Mouse (Mus musculus) embryonic facial prominence, embryonic 14.5 days (tissue): Measurements from ENCODE around the gene Ubqln1. TPM values are rescaled to one million over a fixed set of nuclear protein-coding genes. Genes with fewer than 3 reads are reported as not detected.
A peak's percentile ranks its signal among the peaks of the same experiment; 100 is the strongest.

ENCODE experiments used
- ATAC-seq: fragments of 200-750 bp; cut with Nextera tagmentation; 2 replicates; pipeline ENCODE4 v1.8.0; 2017; ENCODE audit warnings: low read depth, moderate number of reproducible peaks, moderate TSS enrichment
- DNase-seq: peaks from one replicate; pipeline ENCODE4 v3.0.0-alpha.2; 2015; ENCODE audit warnings: low spot score
- H3K27ac ChIP-seq: fragments of 300-500 bp; sonication (generic); replicated peaks from 2 replicates; pipeline ENCODE4 v1.5.1; 2014; ENCODE audit warnings: low read depth, mild to moderate bottlenecking, low read length, moderate library complexity
- H3K27me3 ChIP-seq: fragments of 300-500 bp; sonication (generic); replicated peaks from 2 replicates; pipeline ENCODE4 v1.6.1; 2014; ENCODE audit warnings: low read length; ENCODE audit not compliant: control insufficient read depth, insufficient read depth
- H3K36me3 ChIP-seq: fragments of 300-500 bp; sonication (generic); 2 replicates; pipeline ENCODE4 v1.6.1; 2014; ENCODE audit warnings: low read length, mixed read lengths; ENCODE audit not compliant: control insufficient read depth, insufficient read depth
- H3K4me1 ChIP-seq: fragments of 300-500 bp; sonication (generic); 2 replicates; pipeline ENCODE4 v1.6.1; 2014; ENCODE audit warnings: antibody characterized with exemption, low read length; ENCODE audit not compliant: control insufficient read depth, insufficient read depth
- H3K4me2 ChIP-seq: fragments of 300-500 bp; sonication (generic); 2 replicates; pipeline ENCODE4 v1.6.1; 2014; ENCODE audit warnings: low read depth, mild to moderate bottlenecking, low read length, moderate library complexity, mixed read lengths
- H3K4me3 ChIP-seq: fragments of 300-500 bp; sonication (generic); 2 replicates; pipeline ENCODE4 v1.5.1; 2014; ENCODE audit warnings: low read depth, mild to moderate bottlenecking, low read length
- H3K9ac ChIP-seq: fragments of 300-500 bp; sonication (generic); 2 replicates; pipeline ENCODE4 v1.6.1; 2014; ENCODE audit warnings: low read depth, mild to moderate bottlenecking, low read length, moderate library complexity, mixed read lengths
- H3K9me3 ChIP-seq: fragments of 300-500 bp; sonication (generic); 2 replicates; pipeline ENCODE4 v1.6.1; 2016; ENCODE audit warnings: low read length; ENCODE audit not compliant: control insufficient read depth
- WGBS: fragments of 180-500 bp; shearing (Covaris S2); extraction: QIAGEN DNeasy Blood & Tissue Kit; methylation state at CpG from one replicate; pipeline ENCODE4 v1.1.7; 2014; 5-methylcytosine and 5-hydroxymethylcytosine counted together
- polyA plus RNA-seq: library from polyadenylated mRNA; unstranded; fragments of >200 nt; fragmentation: Nextera tagmentation; extraction: Ambion mirVana; gene quantifications from 2 replicates; pipeline ENCODE4 v1.2.1, GENCODE M21; 2014

Gene Ubqln1
- polyA plus RNA-seq, 1 experiment from 2014 or later, result 91.9 TPM

DNA sequence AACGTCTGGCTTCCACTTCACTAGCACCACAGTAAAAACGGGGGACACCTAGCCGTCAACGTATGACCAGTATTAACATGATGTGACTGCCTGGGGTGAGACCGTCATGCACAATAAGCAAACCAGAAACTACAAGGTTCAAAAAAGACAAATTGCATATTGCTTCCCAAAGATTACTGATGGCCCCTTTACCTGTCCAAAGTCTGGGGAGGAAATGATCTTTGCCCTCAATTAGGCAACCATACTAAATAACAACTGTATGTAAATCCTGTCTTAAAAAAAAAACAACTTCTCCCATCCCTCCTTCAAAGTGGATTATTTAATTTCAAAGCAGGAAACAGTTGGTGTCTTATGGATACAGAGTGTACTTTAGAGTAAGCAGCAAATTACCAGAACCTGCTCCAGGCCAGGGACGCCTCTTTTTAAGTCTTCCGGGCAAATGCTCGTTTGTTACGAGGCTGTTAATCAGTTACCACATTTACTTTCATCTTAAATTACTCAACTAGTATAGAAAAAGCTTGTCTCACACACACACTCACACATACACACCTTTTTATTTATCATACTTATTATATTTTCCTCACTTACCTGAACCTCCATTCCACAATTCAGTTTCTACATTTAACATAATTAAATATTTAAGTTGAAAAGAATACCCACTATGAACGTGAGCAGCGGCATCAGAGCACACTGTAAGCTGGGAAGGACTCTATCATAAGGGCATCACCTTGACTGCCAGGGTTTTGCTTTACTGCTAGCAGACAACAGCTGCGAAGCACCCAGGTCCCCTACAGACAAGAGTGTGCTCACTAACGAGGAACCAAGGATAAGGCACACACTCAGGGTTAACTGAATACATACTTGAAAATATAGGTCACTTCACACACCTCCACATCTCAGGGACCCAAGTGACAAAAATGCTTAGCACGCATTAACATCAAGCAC is 33.6 kb downstream of the Ubqln1 start:
- WGBS, result 89% methylated on average over 14 of the region's 14 CpGs
- no peaks in the 10 kb centered on the region for H3K4me1 ChIP-seq
- ATAC-seq, result no peak
- H3K27me3 ChIP-seq, result no peaks in the 10 kb centered on the region
- no peak overlapping the region for H3K27ac ChIP-seq
- H3K9me3 ChIP-seq, result no peaks in the 10 kb centered on the region
- H3K36me3 ChIP-seq, result peaks cover 81% of the 10 kb centered on the region
- no peak overlapping the region for H3K4me3 ChIP-seq
- H3K9ac ChIP-seq, result no peak overlapping the region
- DNase-seq, result no peak
- no peak overlapping the region for H3K4me2 ChIP-seq

DNA sequence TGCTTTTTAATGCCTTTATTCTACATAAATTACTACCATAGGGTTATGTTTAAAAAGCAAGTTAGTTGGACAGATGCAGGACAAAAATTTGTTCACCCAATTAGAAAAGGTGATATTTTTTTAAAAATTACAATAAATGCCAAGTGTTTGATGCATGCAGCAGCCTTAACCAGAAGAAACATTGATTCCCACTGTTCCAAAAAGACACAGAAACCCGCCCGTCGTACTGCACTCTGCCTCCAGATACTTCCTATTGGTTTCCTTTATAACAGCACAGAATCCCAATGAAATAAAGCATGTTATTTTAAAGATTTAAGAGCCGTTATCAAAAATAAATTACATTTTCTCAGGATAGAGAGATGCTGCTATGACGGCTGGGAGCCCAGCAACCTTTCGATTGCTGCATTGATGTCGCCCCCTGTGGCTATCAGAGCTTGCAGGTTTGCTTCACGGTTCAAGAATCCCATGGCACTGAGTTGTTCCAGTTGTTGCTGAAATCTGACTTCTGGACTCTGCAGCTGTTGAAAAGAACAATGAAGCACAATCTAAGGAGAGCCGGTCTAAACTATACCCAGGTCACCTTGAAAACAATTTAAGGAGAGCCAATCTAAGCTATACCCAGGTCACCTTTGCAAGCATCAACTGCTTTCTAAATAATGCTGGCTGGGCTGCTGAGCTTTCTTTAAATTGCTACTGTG is 37.8 kb downstream of the Ubqln1 start:
- ATAC-seq (no peak), DNase-seq (no peak)
- no peak overlapping the region for H3K4me2 ChIP-seq
- no peaks in the 10 kb centered on the region for H3K4me1 ChIP-seq
- no peaks in the 10 kb centered on the region for H3K9me3 ChIP-seq
- H3K27me3 ChIP-seq, result no peaks in the 10 kb centered on the region
- peaks cover 92% of the 10 kb centered on the region for H3K36me3 ChIP-seq
- 87% methylated on average over 9 of the region's 9 CpGs for WGBS
- no peak overlapping the region for H3K9ac ChIP-seq
- no peak overlapping the region for H3K27ac ChIP-seq
- H3K4me3 ChIP-seq, result no peak overlapping the region

DNA sequence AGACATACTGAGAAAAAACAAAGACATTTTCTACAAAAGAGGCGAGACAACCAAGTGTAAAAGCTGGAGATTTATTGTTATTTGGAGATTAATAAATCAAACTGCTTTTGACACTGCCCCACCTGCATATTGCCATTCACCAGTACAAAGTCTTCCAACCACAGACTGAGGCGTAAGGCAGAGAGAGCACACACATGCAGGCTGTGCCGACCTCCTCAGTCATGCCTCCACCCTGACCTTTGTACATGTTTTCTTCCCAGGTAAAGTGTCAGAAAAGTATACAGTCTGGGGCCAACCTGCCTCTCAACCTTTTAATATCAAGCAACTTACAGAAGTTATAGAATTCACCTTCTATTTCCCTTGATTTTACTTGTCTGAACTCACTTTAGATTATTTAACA is 39.3 kb downstream of the Ubqln1 start:
- Histone ChIP-seq H3K4me2 (no peak overlapping the region), H3K9ac (no peak overlapping the region), H3K36me3 (peaks cover 87% of the 10 kb centered on the region), H3K9me3 (no peaks in the 10 kb centered on the region), H3K27ac (no peak overlapping the region), H3K4me3 (no peak overlapping the region), H3K27me3 (no peaks in the 10 kb centered on the region), H3K4me1 (no peaks in the 10 kb centered on the region)
- no peak for ATAC-seq
- WGBS, result 86% methylated on average over 3 of the region's 3 CpGs
- no peak for DNase-seq

DNA sequence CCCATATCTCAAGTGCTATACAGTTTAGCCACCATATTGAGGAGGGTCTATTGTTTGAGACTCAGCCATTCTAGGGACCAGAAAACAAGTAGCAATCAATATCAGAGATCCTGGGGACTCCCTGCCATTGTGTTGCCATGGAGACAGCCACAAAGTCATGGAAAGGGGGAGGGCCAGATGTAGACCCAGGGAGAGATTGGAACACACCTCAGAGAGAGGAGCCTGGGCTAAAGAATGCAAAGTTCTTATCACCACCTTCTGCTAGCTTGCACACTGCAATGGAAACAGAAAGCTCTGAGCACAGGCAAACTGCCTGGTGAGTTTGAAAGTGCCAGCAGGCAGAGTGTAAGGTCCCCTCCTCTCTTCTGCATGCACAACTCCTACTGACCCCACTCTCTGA is 47.3 kb downstream of the Ubqln1 start:
- Histone ChIP-seq H3K36me3 (peaks cover 35% of the 10 kb centered on the region), H3K9me3 (no peaks in the 10 kb centered on the region), H3K27ac (no peak overlapping the region), H3K4me3 (no peak overlapping the region), H3K27me3 (no peaks in the 10 kb centered on the region), H3K4me1 (no peaks in the 10 kb centered on the region), H3K9ac (no peak overlapping the region), H3K4me2 (no peak overlapping the region)
- ATAC-seq (no peak), DNase-seq (no peak)

DNA sequence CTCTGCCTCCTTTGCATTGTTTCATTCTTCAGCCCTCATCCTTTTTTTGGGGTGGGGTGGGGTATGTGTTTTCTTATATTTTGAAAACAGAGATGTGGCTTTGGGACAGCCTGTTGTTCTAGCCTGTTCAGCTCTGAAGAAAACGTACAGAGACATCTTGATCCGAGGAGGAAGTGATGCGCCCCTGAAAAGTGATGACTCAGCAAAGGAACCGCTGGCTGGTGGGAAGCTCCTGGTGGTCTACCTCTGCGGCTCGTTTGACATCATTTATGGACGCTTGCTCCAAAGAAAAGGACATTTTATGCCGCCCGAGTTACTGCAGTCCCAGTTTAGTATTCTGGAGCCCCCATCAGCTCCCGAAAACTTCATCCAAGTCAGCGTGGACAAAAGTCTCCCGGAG is 52.1 kb downstream of the Ubqln1 start:
- no peak for ATAC-seq
- Histone ChIP-seq H3K9me3 (no peaks in the 10 kb centered on the region), H3K9ac (no peak overlapping the region), H3K4me1 (no peaks in the 10 kb centered on the region), H3K27ac (no peak overlapping the region), H3K27me3 (no peaks in the 10 kb centered on the region), H3K4me2 (no peak overlapping the region), H3K36me3 (peaks cover 43% of the 10 kb centered on the region), H3K4me3 (no peak overlapping the region)
- 96% methylated on average over 12 of the region's 12 CpGs for WGBS
- DNase-seq, result no peak

DNA sequence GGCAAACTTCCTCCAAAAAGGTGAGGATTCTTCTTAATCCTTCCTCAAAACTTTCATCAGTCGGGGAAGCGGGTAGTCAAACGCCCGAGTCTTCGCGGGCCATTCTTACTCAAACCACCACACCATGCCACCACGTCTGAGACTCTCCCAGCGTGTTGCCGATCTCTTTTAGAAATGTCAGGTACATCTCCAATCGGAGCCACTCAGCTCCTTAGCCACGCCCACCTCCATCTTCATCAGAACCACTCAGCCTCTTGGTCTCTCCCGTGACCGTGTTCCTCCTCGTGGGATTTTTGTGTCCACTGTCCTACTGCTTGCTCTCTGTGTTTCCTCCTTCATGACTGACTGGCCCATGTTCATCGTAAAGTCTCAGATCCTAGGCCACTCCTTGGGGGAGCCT is 54.7 kb downstream of the Ubqln1 start:
- H3K9ac ChIP-seq, result no peak overlapping the region
- no peaks in the 10 kb centered on the region for H3K27me3 ChIP-seq
- no peaks in the 10 kb centered on the region for H3K4me1 ChIP-seq
- ATAC-seq (no peak), DNase-seq (no peak)
- WGBS, result 95% methylated on average over 15 of the region's 15 CpGs
- H3K4me3 ChIP-seq, result no peak overlapping the region
- no peaks in the 10 kb centered on the region for H3K9me3 ChIP-seq
- H3K4me2 ChIP-seq, result no peak overlapping the region
- no peak overlapping the region for H3K27ac ChIP-seq
- peaks cover 39% of the 10 kb centered on the region for H3K36me3 ChIP-seq

DNA sequence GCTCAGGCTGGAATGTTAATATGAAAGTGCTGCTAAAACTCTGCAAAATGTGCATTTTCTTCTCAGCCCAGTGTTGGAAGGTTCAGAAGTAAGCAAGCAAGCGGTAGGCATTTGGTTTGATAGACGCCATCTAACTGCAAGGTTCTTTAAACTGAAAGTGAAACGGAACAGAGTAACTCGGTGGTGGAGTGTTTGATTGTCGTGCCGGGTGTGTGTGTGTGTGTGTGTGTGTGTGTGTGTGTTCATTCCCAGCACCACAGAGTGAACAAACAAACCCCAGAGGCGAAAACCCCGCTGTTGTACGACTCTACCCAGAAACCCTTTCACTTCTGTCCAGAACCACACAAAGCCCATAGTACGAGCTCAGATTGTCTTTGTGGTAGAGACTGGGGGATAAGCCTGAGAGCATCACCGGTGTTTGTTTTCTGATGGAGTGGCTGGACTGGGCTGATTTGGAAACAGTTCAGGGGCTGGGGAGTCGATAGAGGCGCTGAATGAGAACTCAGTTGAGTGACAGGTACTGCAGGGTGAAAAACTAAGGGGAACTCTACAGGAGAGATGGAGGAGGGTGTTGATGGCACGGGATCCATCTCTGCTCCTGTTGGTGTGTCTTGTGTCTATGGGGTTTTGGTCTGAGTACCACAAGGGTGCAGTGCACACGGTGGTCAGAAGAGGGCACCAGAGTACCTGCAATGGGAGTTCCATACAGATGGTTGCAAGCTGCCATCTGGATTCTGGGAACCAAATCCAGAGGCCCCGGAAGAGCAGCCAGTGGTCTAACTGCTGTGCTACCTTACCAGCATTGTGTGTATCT is 57.1 kb downstream of the Ubqln1 start:
- Histone ChIP-seq H3K36me3 (peaks cover 31% of the 10 kb centered on the region), H3K4me3 (peak overlapping the region; percentile 69), H3K27ac (peak overlapping the region; percentile 71), H3K4me1 (no peaks in the 10 kb centered on the region), H3K27me3 (no peaks in the 10 kb centered on the region), H3K9me3 (0 out of 2 replicates have a peak, but pooled peaks cover 3% of the 10 kb centered on the region), H3K9ac (peak overlapping the region; percentile 70), H3K4me2 (peak overlapping the region; percentile 97)
- ATAC-seq (peak; percentile 64), DNase-seq (peak; percentile 90)
- 10% methylated on average over 16 of the region's 16 CpGs for WGBS

DNA sequence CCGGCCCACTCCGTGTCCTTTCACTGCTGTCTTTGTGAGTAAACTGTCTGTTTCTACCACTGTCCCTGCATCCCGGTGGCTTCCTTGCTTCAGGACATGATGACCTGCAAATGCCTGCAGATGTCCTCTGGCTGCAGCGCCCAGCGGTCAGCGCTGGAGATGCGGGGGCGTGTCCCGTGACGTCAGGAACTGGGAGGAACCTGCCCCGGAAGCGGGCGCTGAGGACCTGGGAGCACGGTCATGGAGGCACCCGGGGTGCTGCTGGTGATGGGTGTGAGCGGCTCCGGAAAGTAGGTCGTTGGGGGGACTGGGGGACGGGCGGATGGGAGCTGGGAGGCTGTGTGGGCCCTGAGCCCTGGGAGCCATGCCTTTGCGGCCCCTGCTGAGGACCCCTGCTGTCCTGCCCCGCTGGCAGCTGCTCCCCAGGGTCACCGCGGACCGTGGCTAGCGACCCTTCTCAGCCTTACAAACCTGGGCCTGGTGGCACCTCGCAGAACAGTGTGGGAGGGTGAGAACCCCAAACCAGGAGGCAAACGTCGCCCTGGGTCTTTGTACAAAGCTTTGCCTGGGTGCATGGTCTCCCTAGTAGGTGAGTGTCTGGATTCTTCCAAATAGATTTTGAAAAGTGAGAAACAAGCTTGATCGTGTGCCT is 57.9 kb downstream of the Ubqln1 start, which contains the start of gene Idnk:
TSS of gene Idnk (plus strand) at position 203 of the 652 bp plus-strand sequence.
- H3K4me2 ChIP-seq, result peak within 1 kb of the TSS; percentile 97
- H3K4me3 ChIP-seq, result peak within 1 kb of the TSS; percentile 69
- H3K4me1 ChIP-seq, result no peaks in the 10 kb centered on the region
- H3K36me3 ChIP-seq, result peaks cover 25% of the 10 kb centered on the region
- H3K27me3 ChIP-seq, result no peaks in the 10 kb centered on the region
- under 1% methylated on average over 23 of the region's 30 CpGs for WGBS
- ATAC-seq (peak; percentile 90), DNase-seq (peak; percentile 89)
- peak within 1 kb of the TSS; percentile 71 for H3K27ac ChIP-seq
- 0 out of 2 replicates have a peak, but pooled peaks cover 3% of the 10 kb centered on the region for H3K9me3 ChIP-seq
- peak within 1 kb of the TSS; percentile 70 for H3K9ac ChIP-seq
